Mouse (Mus musculus): ENCODE results near the gene Dctn1.
A peak's percentile ranks its signal among the peaks of the same experiment; 100 is the strongest.

Dctn1 gene

GRCm38 (mm10) chr6:83136881-83137575 lies 28.7 kb upstream of the Dctn1 start:
- peak; percentile 85 for DNase-seq

GRCm38 (mm10) chr6:83137576-83137950 lies 28.2 kb upstream of the Dctn1 start:
- DNase-seq, result peak; percentile 45

GRCm38 (mm10) chr6:83138056-83138455 lies 27.7 kb upstream of the Dctn1 start:
- peak; percentile 53 for DNase-seq

GRCm38 (mm10) chr6:83140044-83140443 lies 25.7 kb upstream of the Dctn1 start:
- DNase-seq, result no peak

GRCm38 (mm10) chr6:83141636-83142035 lies 24.1 kb upstream of the Dctn1 start:
- no peak for DNase-seq

GRCm38 (mm10) chr6:83142211-83142731 lies 23.4 kb upstream of the Dctn1 start:
- DNase-seq, result peak; percentile 40

GRCm38 (mm10) chr6:83142886-83143285 lies 22.8 kb upstream of the Dctn1 start:
- no peak for DNase-seq

- DNase-seq, result no peak
Measured at GRCm38 (mm10) chr6:83145209-83145608, 20.5 kb upstream of the Dctn1 start.

GRCm38 (mm10) chr6:83145805-83146204 lies 19.9 kb upstream of the Dctn1 start:
- DNase-seq, result no peak

GRCm38 (mm10) chr6:83147280-83147679 lies 18.4 kb upstream of the Dctn1 start:
- DNase-seq, result no peak

GRCm38 (mm10) chr6:83151721-83152120 lies 14.0 kb upstream of the Dctn1 start:
- no peak for DNase-seq

- no peak for DNase-seq
Measured at GRCm38 (mm10) chr6:83153038-83153437, 12.7 kb upstream of the Dctn1 start.

GRCm38 (mm10) chr6:83153485-83153884 lies 12.2 kb upstream of the Dctn1 start:
- no peak for DNase-seq

- no peak for DNase-seq
Measured at GRCm38 (mm10) chr6:83155552-83156238, 10.0 kb upstream of the Dctn1 start.

- peak; percentile 58 for DNase-seq
Measured at GRCm38 (mm10) chr6:83156259-83156684, 9.4 kb upstream of the Dctn1 start, which contains the start of the genes Wdr54 and 1700003E16Rik. Gene Wdr54, minus strand, starts transcription at chr6:83156397. Gene 1700003E16Rik, plus strand, starts transcription at chr6:83156404.

GRCm38 (mm10) chr6:83159456-83159855 lies 6.3 kb upstream of the Dctn1 start:
- peak; percentile 65 for DNase-seq

- no peak for DNase-seq
Measured at GRCm38 (mm10) chr6:83161442-83161841, 4.3 kb upstream of the Dctn1 start.

GRCm38 (mm10) chr6:83161921-83162641 lies 3.6 kb upstream of the Dctn1 start:
- no peak for DNase-seq

GRCm38 (mm10) chr6:83162701-83163100 lies 3.0 kb upstream of the Dctn1 start:
- DNase-seq, result peak; percentile 54

- no peak for DNase-seq
Measured at GRCm38 (mm10) chr6:83165026-83165606, 604 bp upstream of the Dctn1 start.

- DNase-seq, result no peak
Measured at GRCm38 (mm10) chr6:83166243-83166630, 517 bp downstream of the Dctn1 start.

GRCm38 (mm10) chr6:83169872-83170271 lies 4.2 kb downstream of the Dctn1 start:
- DNase-seq, result no peak

GRCm38 (mm10) chr6:83171063-83171462 lies 5.3 kb downstream of the Dctn1 start:
- DNase-seq, result no peak
